Mouse (Mus musculus) spleen, postnatal 4 days (tissue): ENCODE data around the gene Clca1.
"Not testable (repeated sequence)": the region's sequence is repeated elsewhere in the genome, so short reads cannot be mapped to it uniquely, and the experiment has no call there.

Source experiments
- DNase-seq, 2 experiments: peaks; one replicate each; pipeline ENCODE4 v3.0.0; 2022; ENCODE audit warnings: low spot score in 2 of 2

Gene Clca1

DNA sequence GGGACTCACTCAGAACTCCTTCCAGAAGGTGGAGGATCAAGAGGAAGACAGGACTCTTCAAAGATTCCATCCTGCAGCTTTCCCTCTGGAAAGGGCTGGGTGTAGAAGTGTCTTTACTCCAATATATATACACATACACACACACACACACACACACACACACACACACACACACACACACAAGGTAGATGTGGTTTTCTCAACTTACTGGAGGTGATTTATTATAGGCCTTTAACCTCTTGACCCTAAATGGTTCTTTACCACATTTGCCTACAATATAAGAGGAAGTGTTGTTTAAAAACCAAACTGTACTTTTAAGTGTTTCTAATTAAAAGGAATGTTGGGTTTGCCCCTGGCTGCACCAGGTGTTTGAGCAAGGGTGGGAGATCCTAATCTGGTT is at the start of gene Clca1:
Gene Clca1 (minus strand): TSS at position 101 of the 400 bp plus-strand sequence.
- peak in 1 of 2 experiments; percentile 28 for DNase-seq

GRCm38 (mm10) chr3:145080904-145081303 is 48.3 kb upstream of the Clca1 start:
- no peak for DNase-seq

- DNase-seq, result no peak
These were observed 45.8 kb upstream of the Clca1 start for GRCm38 (mm10) chr3:145078405-145078804.

DNA sequence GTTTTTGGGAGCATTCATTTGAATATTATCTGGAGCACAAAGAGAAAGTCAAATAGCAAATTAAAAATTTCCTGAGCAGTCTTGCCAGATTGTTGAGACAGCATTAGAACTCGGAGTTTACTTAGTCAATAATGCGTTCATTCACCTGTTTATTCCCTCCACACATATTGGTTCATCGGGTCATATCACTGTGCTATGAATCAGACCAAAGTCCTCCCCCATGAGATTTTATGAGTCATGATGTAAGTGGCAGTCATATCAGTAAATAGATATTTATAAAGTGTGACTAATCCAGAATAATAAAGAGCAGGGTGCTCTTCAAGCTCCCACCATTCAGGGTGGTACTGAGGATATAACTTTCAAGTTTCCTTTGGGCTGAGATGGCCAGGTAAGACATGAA is 39.8 kb upstream of the Clca1 start:
- DNase-seq, result no peak

DNA sequence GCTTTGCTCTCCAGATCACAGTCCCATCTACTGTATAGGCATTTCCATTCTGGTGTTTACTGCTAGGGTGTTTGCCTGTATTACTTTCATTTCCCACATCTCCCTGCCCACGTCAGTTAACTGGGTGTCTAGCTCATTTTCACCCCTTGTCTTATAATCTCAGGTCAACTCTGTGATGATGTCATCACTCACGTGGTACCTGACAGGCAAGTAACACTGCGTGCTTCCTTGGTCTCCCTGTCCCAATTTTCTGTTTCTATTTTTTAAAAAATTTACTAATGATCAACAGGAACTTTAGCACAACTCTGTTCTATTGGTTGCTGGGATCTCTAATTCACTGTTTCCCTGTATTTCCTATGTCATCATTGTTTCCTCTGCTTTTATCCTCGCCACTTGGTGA is 36.4 kb upstream of the Clca1 start:
- DNase-seq, result no peak

DNA sequence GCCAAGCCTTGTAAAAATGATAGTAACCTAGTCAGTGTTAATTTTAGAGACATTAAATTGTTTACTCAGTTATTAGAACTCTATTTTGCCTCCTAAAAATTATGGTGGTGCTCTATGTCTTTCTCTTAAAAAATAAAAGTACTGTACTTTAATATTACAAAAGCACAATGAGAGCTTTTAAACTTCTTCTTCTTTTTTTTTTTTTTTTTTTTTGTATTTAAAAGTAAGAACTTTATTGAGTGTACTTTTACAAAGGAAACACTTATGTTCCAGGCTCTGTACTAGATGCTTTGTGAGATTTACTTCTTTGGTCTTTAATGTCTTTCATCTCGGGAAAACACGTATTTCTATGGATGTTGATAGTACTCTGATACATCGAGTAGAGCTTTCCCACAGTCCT is 22.6 kb upstream of the Clca1 start:
- DNase-seq, result not testable (repeated sequence)

DNA sequence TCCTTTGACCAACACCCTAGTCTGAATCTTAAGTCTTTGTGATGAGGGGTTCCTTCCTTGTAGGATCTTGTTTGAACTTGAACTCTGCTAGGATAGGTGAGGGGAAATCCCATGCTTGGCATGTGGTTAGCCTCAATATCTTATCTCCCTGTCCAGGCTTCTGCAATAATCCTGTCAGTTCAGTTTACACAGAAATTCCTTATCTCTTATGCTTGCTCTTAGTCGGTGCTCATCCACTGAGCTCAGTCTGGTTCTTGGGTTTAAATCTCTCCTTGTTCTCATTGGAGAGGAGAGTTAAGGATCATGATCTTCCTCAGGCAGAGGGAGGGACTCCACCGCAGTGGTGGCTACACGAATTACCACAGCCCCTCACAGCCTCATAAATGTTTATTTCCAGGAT is 17.2 kb upstream of the Clca1 start:
- no peak for DNase-seq

- DNase-seq, result no peak
These were observed 6.2 kb upstream of the Clca1 start for GRCm38 (mm10) chr3:145038813-145039212.

DNA sequence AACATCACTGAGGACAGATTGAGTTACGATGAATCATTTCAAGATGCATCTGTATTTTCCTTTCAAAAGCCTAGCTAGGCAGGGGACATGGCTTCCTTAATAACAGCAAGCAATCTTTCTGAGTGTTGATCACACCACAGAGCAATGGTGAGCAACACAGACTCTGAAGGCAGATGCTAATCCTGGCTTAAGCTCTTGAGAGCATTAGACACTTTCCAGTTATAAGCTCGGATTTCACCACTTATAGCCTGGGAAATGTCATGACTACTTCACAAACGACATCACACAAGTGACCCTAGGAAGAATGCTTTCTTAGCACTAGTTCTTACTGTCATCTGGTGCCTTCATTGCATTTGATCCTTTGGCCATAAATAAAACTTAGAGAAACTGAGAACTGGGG is 4.5 kb downstream of the Clca1 start:
- no peak for DNase-seq

DNA sequence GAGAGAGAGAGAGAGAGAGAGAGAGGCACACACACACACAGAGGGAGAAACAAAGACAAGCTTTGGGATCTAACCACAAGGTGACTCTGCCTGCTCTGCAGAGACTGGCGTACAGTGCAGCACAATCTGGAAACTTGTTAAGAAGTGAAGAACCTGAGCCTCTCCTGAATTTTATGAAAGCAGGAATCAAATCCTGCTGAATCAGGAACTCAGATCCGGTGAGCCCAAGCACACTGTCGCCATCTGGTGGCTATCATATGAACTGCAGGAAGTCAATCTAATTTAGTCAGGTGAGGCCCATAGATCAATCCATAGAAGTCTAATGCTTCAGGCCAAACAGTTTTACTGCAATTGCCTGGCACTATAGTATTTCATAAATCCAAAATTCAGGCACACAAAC is 5.8 kb downstream of the Clca1 start:
- peak; percentile 15 to 66 for DNase-seq

DNA sequence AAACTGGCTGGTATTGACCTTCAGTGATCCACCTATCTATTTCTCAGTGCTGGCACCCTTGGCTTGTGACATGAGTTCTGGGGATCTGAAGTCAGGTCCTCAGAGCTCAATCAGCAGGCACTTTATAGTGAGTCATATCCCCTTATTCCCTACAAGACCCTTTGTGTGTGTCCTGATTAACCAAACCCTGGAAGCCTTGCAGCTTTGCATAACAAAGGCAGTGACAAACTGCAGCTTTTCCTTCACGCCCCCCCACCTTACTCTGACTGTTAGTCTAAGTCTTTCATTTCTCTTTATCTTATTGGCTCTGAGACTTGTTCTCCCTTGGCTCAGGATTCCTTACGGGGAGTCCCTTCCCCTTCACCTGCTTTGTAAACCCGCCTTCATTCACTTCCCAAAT is 14.8 kb downstream of the Clca1 start:
- DNase-seq, result no peak

GRCm38 (mm10) chr3:145004422-145004821 is 28.2 kb downstream of the Clca1 start:
- no peak for DNase-seq

GRCm38 (mm10) chr3:145000912-145001311 is 31.7 kb downstream of the Clca1 start:
- no peak for DNase-seq

GRCm38 (mm10) chr3:144993055-144993454 is 39.5 kb downstream of the Clca1 start:
- DNase-seq, result no peak

DNA sequence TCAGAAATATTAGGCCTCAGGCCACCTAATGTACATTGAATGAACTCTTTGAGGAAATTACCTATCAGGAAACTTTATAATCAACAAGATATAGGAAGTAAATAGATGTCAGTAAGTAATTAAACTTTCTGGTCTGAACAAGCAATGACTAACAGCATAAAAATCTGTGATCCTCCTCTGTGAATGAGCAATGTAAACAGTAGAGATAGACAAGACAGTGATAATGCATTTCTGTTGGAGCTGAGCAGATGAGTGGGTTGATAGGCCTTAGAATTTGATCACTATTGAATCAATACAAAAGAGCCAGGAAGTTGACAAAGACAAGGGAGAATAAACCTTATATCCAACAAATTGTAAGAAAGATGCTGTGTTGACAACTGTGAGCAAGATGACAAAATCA is 40.0 kb downstream of the Clca1 start:
- DNase-seq, result no peak

- no peak for DNase-seq
These were observed 46.7 kb downstream of the Clca1 start for GRCm38 (mm10) chr3:144985890-144986289.

- DNase-seq, result no peak
These were observed 52.0 kb downstream of the Clca1 start for GRCm38 (mm10) chr3:144980551-144980950.

- DNase-seq, result no peak
These were observed 54.9 kb downstream of the Clca1 start for GRCm38 (mm10) chr3:144977631-144978030.

DNA sequence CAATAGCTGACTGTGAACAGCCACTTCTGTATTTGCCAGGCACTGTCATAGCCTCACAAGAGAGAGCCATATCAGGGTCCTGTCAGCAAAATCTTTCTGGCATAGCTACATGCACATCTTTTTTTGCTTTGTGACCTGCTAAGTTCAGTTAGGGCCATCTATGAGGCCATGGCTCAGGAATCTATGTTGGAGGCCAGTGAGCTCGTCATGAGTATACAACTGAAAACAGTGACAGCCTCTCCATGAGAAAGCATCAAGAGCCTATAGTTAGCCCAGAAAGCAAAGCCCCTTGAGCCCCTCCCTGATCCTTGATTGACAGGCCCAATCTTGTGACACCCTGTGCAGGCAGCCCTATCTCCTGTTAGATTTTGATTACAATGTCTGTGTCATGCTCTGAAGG is 56.5 kb downstream of the Clca1 start:
- no peak for DNase-seq

DNA sequence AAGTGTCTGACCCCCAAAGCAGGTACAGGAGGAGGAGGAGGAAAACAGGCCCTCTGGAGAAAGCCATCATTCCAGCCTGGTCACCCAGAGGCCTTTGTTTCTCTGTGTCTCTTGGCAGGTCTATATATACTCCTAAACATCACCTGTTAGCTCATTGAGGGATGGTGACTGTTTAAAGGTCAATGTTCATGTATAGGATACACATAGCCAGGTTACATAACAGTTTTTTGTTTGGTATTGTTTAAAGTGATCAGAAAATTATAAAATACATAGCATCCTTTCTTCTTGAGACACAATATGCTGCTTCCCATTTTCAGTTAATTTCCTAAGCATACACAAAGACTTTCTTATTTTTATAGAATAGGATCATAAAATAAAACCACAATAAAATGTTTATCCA is 57.6 kb downstream of the Clca1 start, which contains the start of gene Clca4a:
Gene Clca4a (minus strand): TSS at position 101 of the 400 bp plus-strand sequence.
- no peak for DNase-seq

- DNase-seq, result no peak
These were observed 60.9 kb downstream of the Clca1 start for GRCm38 (mm10) chr3:144971553-144972270.

GRCm38 (mm10) chr3:144969755-144970154 is 62.8 kb downstream of the Clca1 start:
- DNase-seq, result no peak

DNA sequence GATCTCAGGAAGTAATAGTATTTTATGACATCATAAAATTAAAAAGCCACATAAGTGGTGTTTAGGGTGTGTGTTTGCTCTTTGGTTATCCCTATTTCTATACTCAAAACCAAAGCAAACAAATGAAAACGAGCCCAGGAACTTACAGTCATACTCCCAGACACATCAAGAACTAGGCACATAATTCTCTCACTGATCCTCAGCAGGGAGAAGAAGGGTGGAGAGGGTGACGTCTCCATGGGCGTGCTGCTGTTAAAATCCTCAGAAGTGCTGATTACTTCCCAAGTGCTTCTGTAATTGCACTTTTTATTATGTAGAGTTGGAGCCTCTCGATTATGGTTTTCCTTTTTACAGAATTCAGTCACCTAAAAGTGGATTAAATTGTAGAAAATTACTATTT is 66.5 kb downstream of the Clca1 start:
- DNase-seq, result no peak
